Comparison of ENCODE assay signal across 19 mouse cellular contexts in the genomic region with DNA sequence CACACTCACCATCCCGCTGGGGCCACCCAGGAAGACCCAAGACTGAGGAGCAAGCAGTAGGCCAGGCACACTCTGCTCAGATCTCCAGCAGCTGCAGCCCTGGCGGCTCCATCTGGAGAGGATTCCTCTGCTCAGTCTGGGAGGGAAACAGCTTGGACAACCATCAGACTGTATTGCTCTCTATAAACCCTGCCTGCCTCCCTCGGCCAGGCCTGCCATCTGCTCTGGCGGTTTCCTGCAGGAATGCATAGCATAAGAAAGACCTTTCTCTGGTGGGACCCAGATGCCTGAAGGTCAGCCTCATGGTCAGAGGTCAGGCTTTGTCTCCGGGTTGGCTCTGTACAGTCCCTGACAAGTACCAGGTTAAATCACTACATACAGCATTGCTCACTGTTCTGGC. TPM values are rescaled to one million over a fixed set of nuclear protein-coding genes. Genes with fewer than 3 reads are reported as not detected.
DNase-seq lines count a peak whose midpoint lies in the region; ATAC-seq lines count a peak whose summit lies in the region.
"Had no signal": no experiment of that assay in that cellular context is flagged by ENCODE, and none has a peak within 500 bp of the region (broad histone marks: within the 10 kb centered on the region; RNA-seq: fewer than 3 reads in every experiment).

No protein-coding gene starts in this region.

- H3K27ac ChIP-seq in forebrain, embryonic 13.5 days, result 0 out of 2 replicates have a peak overlapping the region, but pooled peaks have one; percentile 3
- H3K27ac ChIP-seq in forebrain, embryonic 11.5 days (ENCODE audit: low read depth, low read length), result no peak overlapping the region
- no peak overlapping the region for H3K27ac ChIP-seq in hindbrain, embryonic 11.5 days (ENCODE audit: low read depth, low read length)
- 0 out of 2 replicates have a peak overlapping the region, but pooled peaks have one; percentile 5 for H3K27ac ChIP-seq in midbrain, embryonic 14.5 days (replicated peaks; ENCODE audit: low read depth, low read length)
- H3K27ac ChIP-seq in liver, embryonic 12.5 days, result no peak overlapping the region
- H3K27ac ChIP-seq: limb, embryonic 13.5 days had no signal

- no peak overlapping the region for H3K9ac ChIP-seq in forebrain, embryonic 13.5 days
- no peak overlapping the region for H3K9ac ChIP-seq in forebrain, embryonic 11.5 days (ENCODE audit: low read length)
- no peak overlapping the region for H3K9ac ChIP-seq in hindbrain, embryonic 11.5 days (ENCODE audit: low read depth, low read length)
- H3K9ac ChIP-seq in midbrain, embryonic 14.5 days (replicated peaks; ENCODE audit: low read length), result no peak overlapping the region
- no peak overlapping the region for H3K9ac ChIP-seq in liver, embryonic 12.5 days
- H3K9ac ChIP-seq: limb, embryonic 13.5 days; lung, embryonic 14.5 days had no signal

- no peaks in the 10 kb centered on the region for H3K36me3 ChIP-seq in forebrain, embryonic 13.5 days (ENCODE audit: poor library complexity, severe bottlenecking)
- no peaks in the 10 kb centered on the region for H3K36me3 ChIP-seq in forebrain, embryonic 11.5 days (ENCODE audit: control insufficient read depth, insufficient read depth, low read length)
- H3K36me3 ChIP-seq in hindbrain, embryonic 11.5 days (ENCODE audit: control insufficient read depth, insufficient read depth, low read length), result no peaks in the 10 kb centered on the region
- H3K36me3 ChIP-seq in midbrain, embryonic 14.5 days (ENCODE audit: control insufficient read depth, insufficient read depth, low read length), result no peaks in the 10 kb centered on the region
- no peaks in the 10 kb centered on the region for H3K36me3 ChIP-seq in liver, embryonic 12.5 days
- H3K36me3 ChIP-seq: limb, embryonic 13.5 days had no signal

- DNase-seq in forebrain, embryonic 11.5 days (ENCODE audit: low spot score), result no peak
- DNase-seq in R1 (ENCODE audit: low read depth, low spot score), result peak; percentile 78
- DNase-seq in hindbrain, embryonic 11.5 days (ENCODE audit: low spot score), result peak; percentile 36
- DNase-seq in midbrain, embryonic 14.5 days, result no peak
- DNase-seq in spleen, adult 18-20 months, result no peak
- no peak for DNase-seq in thymus, postnatal 14 days
- DNase-seq: adrenal gland, adult 2 months; B cell, adult 2 months; gastrocnemius, postnatal 14 days; kidney, postnatal 14 days; lung, embryonic 14.5 days; thymus, postnatal 4 days had no signal

- H3K9me3 ChIP-seq in forebrain, embryonic 13.5 days (replicated peaks), result no peaks in the 10 kb centered on the region
- H3K9me3 ChIP-seq in forebrain, embryonic 11.5 days (ENCODE audit: control insufficient read depth, low read length), result no peaks in the 10 kb centered on the region
- no peaks in the 10 kb centered on the region for H3K9me3 ChIP-seq in hindbrain, embryonic 11.5 days (ENCODE audit: control insufficient read depth, low read length)
- no peaks in the 10 kb centered on the region for H3K9me3 ChIP-seq in midbrain, embryonic 14.5 days (ENCODE audit: control insufficient read depth, low read length)
- H3K9me3 ChIP-seq in liver, embryonic 12.5 days (replicated peaks), result no peaks in the 10 kb centered on the region
- H3K9me3 ChIP-seq: limb, embryonic 13.5 days had no signal

- peaks cover 56% of the 10 kb centered on the region for H3K4me1 ChIP-seq in forebrain, embryonic 13.5 days
- peaks cover 14% of the 10 kb centered on the region for H3K4me1 ChIP-seq in forebrain, embryonic 11.5 days (replicated peaks; ENCODE audit: control insufficient read depth, insufficient read depth, low read length)
- H3K4me1 ChIP-seq in hindbrain, embryonic 11.5 days (replicated peaks; ENCODE audit: control insufficient read depth, insufficient read depth, low read length), result 0 out of 2 replicates have a peak, but pooled peaks cover 4% of the 10 kb centered on the region
- H3K4me1 ChIP-seq in midbrain, embryonic 14.5 days (ENCODE audit: control insufficient read depth, insufficient read depth, low read length), result peaks cover 24% of the 10 kb centered on the region
- H3K4me1 ChIP-seq in liver, embryonic 12.5 days, result no peaks in the 10 kb centered on the region

- ATAC-seq in forebrain, embryonic 13.5 days, result 0 out of 2 replicates have a peak, but pooled peaks have one; percentile 34
- ATAC-seq in forebrain, embryonic 11.5 days (replicated peaks; ENCODE audit: low FRiP score), result no peak
- ATAC-seq in hindbrain, embryonic 11.5 days (ENCODE audit: low FRiP score), result peak; percentile 40; the same call in 1 of the 2 replicates
- no peak for ATAC-seq in midbrain, embryonic 14.5 days (ENCODE audit: low FRiP score, low TSS enrichment)
- ATAC-seq in liver, embryonic 12.5 days, result no peak

- H3K27me3 ChIP-seq in forebrain, embryonic 13.5 days, result peaks cover 8% of the 10 kb centered on the region
- no peaks in the 10 kb centered on the region for H3K27me3 ChIP-seq in forebrain, embryonic 11.5 days (ENCODE audit: control insufficient read depth, insufficient read depth, low read length)
- no peaks in the 10 kb centered on the region; the same call in none of the 2 replicates for H3K27me3 ChIP-seq in hindbrain, embryonic 11.5 days (ENCODE audit: control insufficient read depth, insufficient read depth, low read length)
- 0 out of 2 replicates have a peak, but pooled peaks cover 2% of the 10 kb centered on the region for H3K27me3 ChIP-seq in midbrain, embryonic 14.5 days (ENCODE audit: control insufficient read depth, insufficient read depth, low read length)
- peaks cover 46% of the 10 kb centered on the region for H3K27me3 ChIP-seq in liver, embryonic 12.5 days (replicated peaks)

- no peak overlapping the region for H3K4me2 ChIP-seq in forebrain, embryonic 13.5 days
- H3K4me2 ChIP-seq in forebrain, embryonic 11.5 days (ENCODE audit: low read depth, low read length, severe bottlenecking), result no peak overlapping the region
- H3K4me2 ChIP-seq in hindbrain, embryonic 11.5 days (replicated peaks; ENCODE audit: low read depth, low read length), result no peak overlapping the region
- H3K4me2 ChIP-seq in midbrain, embryonic 14.5 days (ENCODE audit: low read length), result no peak overlapping the region
- H3K4me2 ChIP-seq in liver, embryonic 12.5 days, result no peak overlapping the region
- H3K4me2 ChIP-seq: limb, embryonic 13.5 days; lung, embryonic 14.5 days had no signal

- WGBS in forebrain, embryonic 13.5 days, result 58% methylated on average over 5 of the region's 5 CpGs
- 63% methylated on average over 5 of the region's 5 CpGs for WGBS in forebrain, embryonic 11.5 days
- 44% methylated on average over 5 of the region's 5 CpGs for whole genome bisulfite sequencing in hindbrain, embryonic 11.5 days
- 48% methylated on average over 5 of the region's 5 CpGs for WGBS in midbrain, embryonic 14.5 days
- 41% methylated on average over 5 of the region's 5 CpGs for WGBS in liver, embryonic 12.5 days (ENCODE audit: insufficient replicate concordance)

- H3K4me3 ChIP-seq in forebrain, embryonic 13.5 days, result no peak overlapping the region
- H3K4me3 ChIP-seq in forebrain, embryonic 11.5 days (ENCODE audit: low read depth, low read length), result no peak overlapping the region
- no peak overlapping the region for H3K4me3 ChIP-seq in hindbrain, embryonic 11.5 days (ENCODE audit: low read depth, low read length)
- H3K4me3 ChIP-seq in midbrain, embryonic 14.5 days (replicated peaks; ENCODE audit: low read depth, low read length), result no peak overlapping the region
- H3K4me3 ChIP-seq in liver, embryonic 12.5 days, result no peak overlapping the region
- H3K4me3 ChIP-seq: erythroblast, embryonic 14.5 days; limb, embryonic 13.5 days had no signal

RNA-seq across cellular contexts. Expression of gene Slc32a1, which starts 19.3 kb away (rescaled TPM):
- polyA plus RNA-seq in forebrain, embryonic 13.5 days (2015; fragmentation: Nextera tagmentation; extraction: Ambion mirVana), result 4.8 and 5.6 TPM in 2 replicates
- polyA plus RNA-seq in forebrain, embryonic 11.5 days (2014; fragmentation: Nextera tagmentation; extraction: Ambion mirVana), result 1.9 and 2.5 TPM in 2 replicates
- 1.9 and 2.9 TPM in 2 replicates for polyA plus RNA-seq in hindbrain, embryonic 11.5 days (2014; fragmentation: Nextera tagmentation; extraction: Ambion mirVana)
- 7.6 and 8.6 TPM in 2 replicates for polyA plus RNA-seq in midbrain, embryonic 14.5 days (2014; fragmentation: Nextera tagmentation; extraction: Ambion mirVana)
- polyA plus RNA-seq in liver, embryonic 12.5 days (2016; fragmentation: Nextera tagmentation; extraction: Ambion mirVana), result not detected in 2 replicates
- polyA plus RNA-seq: adrenal gland, adult 2 months; erythroblast, embryonic 14.5 days; heart, embryonic 16.5 days; intestine, embryonic 14.5 days; limb, embryonic 13.5 days; lung, embryonic 14.5 days; stomach, embryonic 16.5 days had no signal

RNA-seq across cellular contexts. Expression of gene Actr5, which starts 33.4 kb away (rescaled TPM):
- polyA plus RNA-seq in forebrain, embryonic 13.5 days (2015; fragmentation: Nextera tagmentation; extraction: Ambion mirVana), result 11.5 and 14.1 TPM in 2 replicates
- 20.6 and 20.7 TPM in 2 replicates for polyA plus RNA-seq in forebrain, embryonic 11.5 days (2014; fragmentation: Nextera tagmentation; extraction: Ambion mirVana)
- 13.7 and 16.7 TPM in 2 replicates for polyA plus RNA-seq in hindbrain, embryonic 11.5 days (2014; fragmentation: Nextera tagmentation; extraction: Ambion mirVana)
- 13.9 and 14.8 TPM in 2 replicates for polyA plus RNA-seq in midbrain, embryonic 14.5 days (2014; fragmentation: Nextera tagmentation; extraction: Ambion mirVana)
- polyA plus RNA-seq in liver, embryonic 12.5 days (2016; fragmentation: Nextera tagmentation; extraction: Ambion mirVana), result 12.5 and 13.3 TPM in 2 replicates

Comparison
In these comparisons a context has a peak if more than half of its experiments do, and no peak if none do; other contexts are left out.
1. ATAC-seq: peak in forebrain, embryonic 13.5 days (single experiment) and hindbrain, embryonic 11.5 days (single experiment); none in forebrain, embryonic 11.5 days (single experiment), midbrain, embryonic 14.5 days (single experiment) and liver, embryonic 12.5 days (single experiment).
2. H3K27ac ChIP-seq: peak in forebrain, embryonic 13.5 days (single experiment) and midbrain, embryonic 14.5 days (single experiment); none in forebrain, embryonic 11.5 days (single experiment), hindbrain, embryonic 11.5 days (single experiment) and liver, embryonic 12.5 days (single experiment).
3. DNase-seq: peak in R1 (single experiment) and hindbrain, embryonic 11.5 days (single experiment); none in forebrain, embryonic 11.5 days (single experiment), midbrain, embryonic 14.5 days (single experiment), spleen, adult 18-20 months (0 of 2) and thymus, postnatal 14 days (single experiment).